Mouse (Mus musculus): Measurements from ENCODE around the gene Rnf41.

Gene Rnf41

GRCm38 (mm10) chr10:128411211-128412054 lies at the start of gene Rnf41, which contains the start of gene Nabp2:
Rnf41 (plus strand) TSS chr10:128411657.
Nabp2 (minus strand) TSS chr10:128411492.
- peak; percentile 97 for DNase-seq (ENCODE audit: low spot score)

- DNase-seq (ENCODE audit: low spot score): no peak
Measured at GRCm38 (mm10) chr10:128361836-128362235, 49.6 kb upstream of the Rnf41 start.

- DNase-seq (ENCODE audit: low spot score): no peak
Measured at GRCm38 (mm10) chr10:128362568-128362967, 48.9 kb upstream of the Rnf41 start.

- no peak for DNase-seq (ENCODE audit: low spot score)
Measured at GRCm38 (mm10) chr10:128367899-128368401, 43.5 kb upstream of the Rnf41 start.

GRCm38 (mm10) chr10:128368402-128369217 lies 42.8 kb upstream of the Rnf41 start, which contains the start of gene Coq10a:
Coq10a (minus strand) TSS chr10:128368997.
- peak; percentile 81 for DNase-seq (ENCODE audit: low spot score)

- DNase-seq (ENCODE audit: low spot score): no peak
Measured at GRCm38 (mm10) chr10:128369218-128369543, 42.3 kb upstream of the Rnf41 start.

- no peak for DNase-seq (ENCODE audit: low spot score)
Measured at GRCm38 (mm10) chr10:128369599-128369998, 41.9 kb upstream of the Rnf41 start.

GRCm38 (mm10) chr10:128370021-128370420 lies 41.4 kb upstream of the Rnf41 start:
- no peak for DNase-seq (ENCODE audit: low spot score)

GRCm38 (mm10) chr10:128370601-128371000 lies 40.9 kb upstream of the Rnf41 start:
- no peak for DNase-seq (ENCODE audit: low spot score)

- no peak for DNase-seq (ENCODE audit: low spot score)
Measured at GRCm38 (mm10) chr10:128372142-128372541, 39.3 kb upstream of the Rnf41 start.

GRCm38 (mm10) chr10:128372989-128373748 lies 38.3 kb upstream of the Rnf41 start:
- DNase-seq (ENCODE audit: low spot score): no peak

- DNase-seq (ENCODE audit: low spot score): no peak
Measured at GRCm38 (mm10) chr10:128374393-128374792, 37.1 kb upstream of the Rnf41 start.

- DNase-seq (ENCODE audit: low spot score): no peak
Measured at GRCm38 (mm10) chr10:128376099-128376454, 35.4 kb upstream of the Rnf41 start.

- peak; percentile 86 for DNase-seq (ENCODE audit: low spot score)
Measured at GRCm38 (mm10) chr10:128376455-128377211, 34.8 kb upstream of the Rnf41 start, which contains the start of gene Ankrd52. Ankrd52 (plus strand) TSS chr10:128377115.

- DNase-seq (ENCODE audit: low spot score): peak; percentile 52
Measured at GRCm38 (mm10) chr10:128377222-128377939, 34.1 kb upstream of the Rnf41 start.

- no peak for DNase-seq (ENCODE audit: low spot score)
Measured at GRCm38 (mm10) chr10:128377940-128378448, 33.5 kb upstream of the Rnf41 start.

GRCm38 (mm10) chr10:128378462-128378861 lies 33.0 kb upstream of the Rnf41 start:
- no peak for DNase-seq (ENCODE audit: low spot score)

GRCm38 (mm10) chr10:128379260-128379659 lies 32.2 kb upstream of the Rnf41 start:
- DNase-seq (ENCODE audit: low spot score): no peak

GRCm38 (mm10) chr10:128380565-128380964 lies 30.9 kb upstream of the Rnf41 start:
- DNase-seq (ENCODE audit: low spot score): no peak

GRCm38 (mm10) chr10:128382482-128382881 lies 29.0 kb upstream of the Rnf41 start:
- DNase-seq (ENCODE audit: low spot score): no peak

Data from urinary bladder, postnatal 25 days (tissue).